Mouse (Mus musculus): ENCODE results near the gene Wnt16.

- no peak for TF ChIP-seq POLR2A (IDR thresholded peaks at IDR 0.05; ENCODE audit: extremely low read depth, insufficient read depth, low read length)
- no peak for TF ChIP-seq CTCF (IDR thresholded peaks at IDR 0.05; ENCODE audit: extremely low read depth, insufficient read depth, low read length)
Observed at GRCm38 (mm10) chr6:22332548-22332947, 44.5 kb downstream of the Wnt16 start.
